Mouse (Mus musculus): Measurements from ENCODE around the gene Gm13090. TPM values are rescaled to one million over a fixed set of nuclear protein-coding genes. Genes with fewer than 3 reads are reported as not detected.
A peak's percentile ranks its signal among the peaks of the same experiment; 100 is the strongest.

The Gm13090 gene
- polyA plus RNA-seq, 1 experiment = not detected

DNA sequence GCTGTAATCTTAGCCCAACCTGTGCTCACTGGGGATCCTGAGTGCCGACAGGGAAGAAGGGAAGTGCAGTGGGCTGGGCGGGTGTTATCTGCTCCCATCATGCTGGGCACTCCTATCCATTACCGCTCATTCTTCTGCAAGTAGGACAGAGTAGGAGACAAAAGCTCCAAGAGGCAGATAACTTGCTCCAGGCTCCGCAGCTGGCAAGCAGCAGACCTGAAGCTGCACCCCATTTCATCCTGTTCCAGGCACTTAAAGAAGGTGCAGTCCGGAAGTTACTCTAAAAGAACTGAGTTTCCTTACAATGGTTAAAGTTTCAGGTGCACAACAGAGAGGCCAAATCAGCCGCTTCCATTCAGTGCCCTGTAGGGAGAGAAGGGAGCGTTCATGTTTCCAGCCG lies 21.9 kb downstream of the Gm13090 start:
- Histone ChIP-seq H3K4me1 (ENCODE audit: control insufficient read depth, insufficient read depth, low read length) (no peaks in the 10 kb centered on the region), H3K9me3 (replicated peaks; ENCODE audit: control insufficient read depth, insufficient read depth, low read length, poor library complexity, severe bottlenecking) (no peaks in the 10 kb centered on the region), H3K27ac (ENCODE audit: insufficient read depth, low read length) (no peak overlapping the region), H3K9ac (ENCODE audit: low read depth, poor library complexity, severe bottlenecking) (no peak overlapping the region), H3K36me3 (ENCODE audit: control insufficient read depth, insufficient read depth, low read length, poor library complexity, severe bottlenecking) (no peaks in the 10 kb centered on the region), H3K4me3 (ENCODE audit: low read depth, low read length) (no peak overlapping the region), H3K27me3 (ENCODE audit: control insufficient read depth, insufficient read depth, low read length, poor library complexity, severe bottlenecking) (no peaks in the 10 kb centered on the region)
- TF ChIP-seq CTCF (IDR thresholded peaks at IDR 0.05; ENCODE audit: low read depth, low read length) (no peak), POLR2A (IDR thresholded peaks at IDR 0.05; ENCODE audit: insufficient read depth, low read length) (no peak), EP300 (IDR thresholded peaks at IDR 0.05; ENCODE audit: insufficient read depth, low read depth, low read length) (no peak)

DNA sequence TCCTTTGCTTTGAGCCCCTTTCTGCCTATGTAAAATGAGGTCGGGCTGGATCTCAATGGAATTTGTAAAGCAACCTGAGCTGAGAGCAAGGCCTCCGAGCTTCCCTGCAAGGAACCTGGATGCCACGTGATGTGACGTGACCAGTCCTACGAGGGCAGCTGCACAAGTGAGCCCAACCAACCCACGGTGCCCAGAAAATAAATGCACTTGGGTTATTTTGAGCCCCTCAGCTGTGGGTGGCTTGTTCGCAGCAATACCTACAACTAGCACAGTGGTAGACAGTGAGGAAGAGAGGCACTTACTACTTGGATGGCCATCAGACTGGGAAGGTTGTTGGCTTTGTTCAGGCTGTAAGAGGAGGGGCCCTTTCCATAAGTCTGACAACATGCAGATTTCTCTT lies 25.2 kb downstream of the Gm13090 start:
- TF ChIP-seq CTCF (IDR thresholded peaks at IDR 0.05; ENCODE audit: low read depth, low read length) (no peak), EP300 (IDR thresholded peaks at IDR 0.05; ENCODE audit: insufficient read depth, low read depth, low read length) (no peak), POLR2A (IDR thresholded peaks at IDR 0.05; ENCODE audit: insufficient read depth, low read length) (no peak)
- Histone ChIP-seq H3K4me3 (ENCODE audit: low read depth, low read length) (no peak overlapping the region), H3K4me1 (ENCODE audit: control insufficient read depth, insufficient read depth, low read length) (no peaks in the 10 kb centered on the region), H3K27me3 (ENCODE audit: control insufficient read depth, insufficient read depth, low read length, poor library complexity, severe bottlenecking) (no peaks in the 10 kb centered on the region), H3K9ac (ENCODE audit: low read depth, poor library complexity, severe bottlenecking) (no peak overlapping the region), H3K9me3 (replicated peaks; ENCODE audit: control insufficient read depth, insufficient read depth, low read length, poor library complexity, severe bottlenecking) (no peaks in the 10 kb centered on the region), H3K27ac (ENCODE audit: insufficient read depth, low read length) (no peak overlapping the region), H3K36me3 (ENCODE audit: control insufficient read depth, insufficient read depth, low read length, poor library complexity, severe bottlenecking) (no peaks in the 10 kb centered on the region)

DNA sequence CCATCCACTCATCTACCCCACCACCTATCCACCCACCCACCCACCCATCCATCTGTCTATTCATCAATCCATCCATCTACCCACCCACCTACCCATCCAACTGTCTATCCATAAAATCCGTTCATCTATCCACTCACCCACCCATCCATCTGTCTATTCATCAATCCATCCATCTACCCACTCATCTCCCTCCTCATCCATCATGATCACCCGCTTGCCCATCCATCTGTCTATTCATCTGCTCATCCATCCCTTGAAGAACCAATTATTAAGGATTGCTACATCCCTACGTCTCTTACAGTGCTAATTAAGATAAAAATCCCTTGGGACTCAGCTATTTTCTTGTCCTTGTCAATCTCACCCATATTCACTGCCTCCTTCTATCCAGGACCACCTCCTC lies 29.5 kb downstream of the Gm13090 start:
- Histone ChIP-seq H3K36me3 (ENCODE audit: control insufficient read depth, insufficient read depth, low read length, poor library complexity, severe bottlenecking) (no peaks in the 10 kb centered on the region), H3K9me3 (replicated peaks; ENCODE audit: control insufficient read depth, insufficient read depth, low read length, poor library complexity, severe bottlenecking) (no peaks in the 10 kb centered on the region), H3K27ac (ENCODE audit: insufficient read depth, low read length) (no peak overlapping the region), H3K9ac (ENCODE audit: low read depth, poor library complexity, severe bottlenecking) (no peak overlapping the region), H3K4me3 (ENCODE audit: low read depth, low read length) (no peak overlapping the region), H3K27me3 (ENCODE audit: control insufficient read depth, insufficient read depth, low read length, poor library complexity, severe bottlenecking) (no peaks in the 10 kb centered on the region), H3K4me1 (ENCODE audit: control insufficient read depth, insufficient read depth, low read length) (no peaks in the 10 kb centered on the region)
- TF ChIP-seq CTCF (IDR thresholded peaks at IDR 0.05; ENCODE audit: low read depth, low read length) (no peak), EP300 (IDR thresholded peaks at IDR 0.05; ENCODE audit: insufficient read depth, low read depth, low read length) (no peak), POLR2A (IDR thresholded peaks at IDR 0.05; ENCODE audit: insufficient read depth, low read length) (no peak)

DNA sequence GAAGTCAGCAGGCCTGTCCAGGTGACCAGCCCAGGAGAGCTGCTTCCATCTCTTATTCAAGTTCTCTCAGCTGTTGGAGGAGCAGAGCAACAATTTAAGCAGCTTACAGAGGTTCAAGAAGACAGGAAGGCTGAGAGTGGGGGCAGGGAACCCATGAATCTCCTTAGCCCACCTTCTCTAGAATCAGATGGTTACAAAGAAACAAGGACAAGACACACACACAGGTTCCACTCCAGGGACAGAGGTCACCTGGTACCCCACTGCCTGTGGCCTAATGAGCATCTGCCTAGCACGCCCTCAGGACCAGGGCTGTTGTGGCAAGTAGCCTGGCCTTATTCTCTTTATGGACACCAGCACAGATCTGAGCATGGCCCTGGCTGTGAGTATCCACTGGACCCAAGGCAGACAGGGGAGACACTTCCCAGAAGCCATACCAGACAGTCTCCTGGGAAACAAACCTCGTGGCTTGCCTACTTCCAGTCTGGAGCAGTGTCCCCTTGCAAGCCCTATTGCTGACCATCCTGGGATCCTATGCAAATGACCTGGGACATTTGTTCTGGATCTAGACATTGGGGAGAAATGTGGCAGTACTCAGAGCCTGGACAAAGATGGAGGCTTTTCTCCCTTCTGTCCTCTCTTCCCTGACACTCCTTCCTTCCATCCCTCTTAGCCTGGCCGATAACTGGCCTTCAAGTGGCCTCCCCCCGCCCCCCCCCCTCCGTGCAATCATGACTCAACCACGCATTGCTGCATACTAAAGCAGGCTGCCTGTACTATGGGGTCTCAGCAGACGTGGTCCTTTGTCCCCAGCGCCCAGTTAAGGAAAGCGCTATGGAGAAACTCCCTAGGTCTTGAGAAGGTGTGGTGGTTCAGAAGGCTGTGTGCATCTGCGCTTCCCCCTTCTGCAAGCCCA lies 38.5 kb downstream of the Gm13090 start:
- no peaks in the 10 kb centered on the region for H3K27me3 ChIP-seq (ENCODE audit: control insufficient read depth, insufficient read depth, low read length, poor library complexity, severe bottlenecking)
- no peaks in the 10 kb centered on the region for H3K9me3 ChIP-seq (replicated peaks; ENCODE audit: control insufficient read depth, insufficient read depth, low read length, poor library complexity, severe bottlenecking)
- TF ChIP-seq POLR2A (IDR thresholded peaks at IDR 0.05; ENCODE audit: insufficient read depth, low read length) = no peak
- no peak for TF ChIP-seq CTCF (IDR thresholded peaks at IDR 0.05; ENCODE audit: low read depth, low read length)
- no peak for TF ChIP-seq EP300 (IDR thresholded peaks at IDR 0.05; ENCODE audit: insufficient read depth, low read depth, low read length)
- 0 out of 2 replicates have a peak overlapping the region, but pooled peaks have one; percentile 20 for H3K9ac ChIP-seq (ENCODE audit: low read depth, poor library complexity, severe bottlenecking)
- H3K27ac ChIP-seq (ENCODE audit: insufficient read depth, low read length) = no peak overlapping the region
- H3K4me1 ChIP-seq (ENCODE audit: control insufficient read depth, insufficient read depth, low read length) = no peaks in the 10 kb centered on the region
- H3K36me3 ChIP-seq (ENCODE audit: control insufficient read depth, insufficient read depth, low read length, poor library complexity, severe bottlenecking) = no peaks in the 10 kb centered on the region
- peak overlapping the region; percentile 74 for H3K4me3 ChIP-seq (ENCODE audit: low read depth, low read length)

DNA sequence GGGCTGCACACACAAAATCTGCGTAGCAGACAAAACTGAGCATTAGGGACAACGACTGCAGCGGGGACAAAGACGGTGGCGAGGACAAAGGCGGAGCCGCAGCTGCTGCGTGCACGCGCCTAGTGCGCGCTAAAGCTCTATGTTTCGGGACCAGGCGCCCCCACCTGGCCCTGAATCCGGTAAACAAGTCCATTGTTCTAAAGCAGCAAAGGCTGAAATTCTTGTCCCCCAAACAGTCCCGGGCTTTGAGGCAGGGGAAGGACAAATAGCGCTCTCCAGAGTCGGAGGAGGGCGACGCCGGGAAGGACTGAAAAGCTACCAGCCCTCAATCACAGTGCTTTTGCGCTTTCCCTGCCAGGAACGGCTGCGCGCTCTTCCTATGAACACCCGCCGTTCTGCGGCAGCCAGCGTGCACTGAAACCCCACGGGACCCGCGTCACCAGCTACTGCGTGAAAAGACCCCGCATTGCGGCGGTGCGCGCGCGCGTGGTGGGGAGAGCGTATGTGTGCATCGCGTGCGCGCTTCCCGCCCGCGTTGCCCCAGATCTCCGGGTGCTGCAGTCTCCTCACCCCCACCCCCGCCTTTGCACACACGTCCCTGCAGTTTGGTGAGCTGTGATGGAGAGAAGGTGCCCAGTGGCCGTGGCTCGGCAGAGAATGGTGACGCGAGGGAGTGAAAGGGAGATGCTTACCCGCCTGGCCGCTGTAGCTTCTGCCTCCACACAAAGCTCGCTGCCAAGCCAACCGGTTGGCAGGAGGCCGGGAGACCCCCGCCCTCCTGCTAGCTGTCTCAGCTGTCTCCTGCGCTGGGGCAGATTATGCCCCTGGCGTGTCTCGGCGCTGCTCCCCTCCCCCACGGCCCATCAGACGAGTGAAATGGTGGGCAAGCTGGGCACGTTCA lies 39.5 kb downstream of the Gm13090 start:
- Histone ChIP-seq H3K27me3 (ENCODE audit: control insufficient read depth, insufficient read depth, low read length, poor library complexity, severe bottlenecking) (no peaks in the 10 kb centered on the region), H3K36me3 (ENCODE audit: control insufficient read depth, insufficient read depth, low read length, poor library complexity, severe bottlenecking) (no peaks in the 10 kb centered on the region), H3K4me3 (ENCODE audit: low read depth, low read length) (peak overlapping the region; percentile 74), H3K9me3 (replicated peaks; ENCODE audit: control insufficient read depth, insufficient read depth, low read length, poor library complexity, severe bottlenecking) (no peaks in the 10 kb centered on the region), H3K4me1 (ENCODE audit: control insufficient read depth, insufficient read depth, low read length) (no peaks in the 10 kb centered on the region), H3K9ac (ENCODE audit: low read depth, poor library complexity, severe bottlenecking) (peak overlapping the region; percentile 20), H3K27ac (ENCODE audit: insufficient read depth, low read length) (no peak overlapping the region)
- no peak for TF ChIP-seq POLR2A (IDR thresholded peaks at IDR 0.05; ENCODE audit: insufficient read depth, low read length)
- 0 out of 2 replicates have a peak, but pooled peaks have one; percentile 30 for TF ChIP-seq EP300 (IDR thresholded peaks at IDR 0.05; ENCODE audit: insufficient read depth, low read depth, low read length)
- TF ChIP-seq CTCF (IDR thresholded peaks at IDR 0.05; ENCODE audit: low read depth, low read length) = peak; percentile 47
